Mouse (Mus musculus) megakaryocyte, embryonic 14.5 days (primary cell): Measurements from ENCODE around the gene Bola2.

ENCODE experiments used
- FLI1 ChIP-seq: IDR thresholded peaks from 2 replicates; pipeline ENCODE4 v1.6.1; 2012; ENCODE audit warnings: low read length, inconsistent platforms, mixed read lengths
- GATA1 ChIP-seq: IDR thresholded peaks from 3 replicates; pipeline ENCODE4 v1.6.1; 2012; ENCODE audit warnings: mixed read lengths, low read length, inconsistent platforms, borderline replicate concordance

- TF ChIP-seq GATA1: no peak
- TF ChIP-seq FLI1: no peak
These were observed 35.4 kb upstream of the Bola2 start for GRCm38 (mm10) chr7:126659771-126660170.
